Mouse (Mus musculus): Measurements from ENCODE around the gene Bcas3. TPM values are rescaled to one million over a fixed set of nuclear protein-coding genes. Genes with fewer than 3 reads are reported as not detected.

The Bcas3 gene
- total and polyA plus RNA-seq, 2 experiments from 2014 or later: 31.6 to 32.3 TPM

DNA sequence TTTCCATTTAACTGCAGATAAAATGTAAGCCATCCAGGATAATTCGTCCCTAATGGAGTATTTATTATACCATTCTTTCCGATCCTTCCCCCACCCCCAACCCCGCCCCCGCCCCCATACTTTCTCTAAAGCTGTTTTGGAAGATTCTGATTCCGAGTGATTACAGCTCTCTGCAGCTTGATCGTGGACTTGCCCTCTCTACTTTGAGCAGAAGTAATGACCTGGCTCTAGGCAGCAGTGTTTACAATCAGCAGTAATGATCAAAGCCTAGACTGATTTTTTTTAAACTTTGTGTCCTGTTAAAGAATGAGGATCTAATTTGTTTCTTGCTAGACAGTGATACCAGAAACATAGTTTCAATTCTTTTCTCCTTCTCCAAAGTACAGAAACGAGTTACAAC lies 314.2 kb downstream of the Bcas3 start:
- no peak overlapping the region for H3K4me2 ChIP-seq (ENCODE audit: low read depth, low read length)
- 65% methylated on average over 7 of the region's 7 CpGs for WGBS
- 0 out of 2 replicates have a peak, but pooled peaks cover 4% of the 10 kb centered on the region for H3K4me1 ChIP-seq (ENCODE audit: insufficient read depth, low read length)
- ATAC-seq (no peak), DNase-seq (ENCODE audit: low spot score) (no peak)
- H3K27ac ChIP-seq: no peak overlapping the region
- no peaks in the 10 kb centered on the region for H3K9me3 ChIP-seq (ENCODE audit: low read length)
- H3K4me3 ChIP-seq (ENCODE audit: low read length): no peak overlapping the region
- no peaks in the 10 kb centered on the region for H3K36me3 ChIP-seq (ENCODE audit: insufficient read depth, low read length)
- no peak for TF ChIP-seq CTCF (IDR thresholded peaks at IDR 0.05; ENCODE audit: low read depth)
- no peaks in the 10 kb centered on the region for H3K27me3 ChIP-seq (ENCODE audit: insufficient read depth, low read length)
- no peak overlapping the region for H3K9ac ChIP-seq (replicated peaks; ENCODE audit: low read length)

DNA sequence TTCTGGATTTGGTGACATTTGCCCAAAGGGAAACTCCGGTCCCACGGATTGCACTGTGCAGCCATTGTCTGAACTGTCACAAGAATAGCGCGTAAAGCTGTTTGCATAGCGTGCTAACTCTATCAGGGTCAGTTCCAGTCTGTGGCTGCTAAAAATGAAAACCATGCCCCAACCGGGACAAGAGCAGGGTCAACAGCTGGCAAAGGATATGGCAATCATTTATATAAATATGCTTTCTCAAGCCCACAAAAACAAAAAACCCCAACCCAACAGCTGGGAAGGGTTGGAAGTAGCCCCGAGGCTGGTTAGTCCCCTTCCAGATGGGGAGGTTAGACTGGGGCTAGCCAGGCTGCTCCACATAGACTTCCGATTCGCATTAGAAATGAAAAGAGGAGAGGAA lies 314.8 kb downstream of the Bcas3 start:
- H3K9me3 ChIP-seq (ENCODE audit: low read length): no peaks in the 10 kb centered on the region
- no peak for TF ChIP-seq CTCF (IDR thresholded peaks at IDR 0.05; ENCODE audit: low read depth)
- no peak for ATAC-seq
- DNase-seq (ENCODE audit: low spot score): no peak
- 44% methylated on average over 9 of the region's 9 CpGs for WGBS
- 0 out of 2 replicates have a peak, but pooled peaks cover 4% of the 10 kb centered on the region for H3K4me1 ChIP-seq (ENCODE audit: insufficient read depth, low read length)
- no peak overlapping the region for H3K4me3 ChIP-seq (ENCODE audit: low read length)
- no peaks in the 10 kb centered on the region for H3K27me3 ChIP-seq (ENCODE audit: insufficient read depth, low read length)
- H3K36me3 ChIP-seq (ENCODE audit: insufficient read depth, low read length): no peaks in the 10 kb centered on the region
- no peak overlapping the region for H3K9ac ChIP-seq (replicated peaks; ENCODE audit: low read length)
- H3K27ac ChIP-seq: no peak overlapping the region
- no peak overlapping the region for H3K4me2 ChIP-seq (ENCODE audit: low read depth, low read length)

DNA sequence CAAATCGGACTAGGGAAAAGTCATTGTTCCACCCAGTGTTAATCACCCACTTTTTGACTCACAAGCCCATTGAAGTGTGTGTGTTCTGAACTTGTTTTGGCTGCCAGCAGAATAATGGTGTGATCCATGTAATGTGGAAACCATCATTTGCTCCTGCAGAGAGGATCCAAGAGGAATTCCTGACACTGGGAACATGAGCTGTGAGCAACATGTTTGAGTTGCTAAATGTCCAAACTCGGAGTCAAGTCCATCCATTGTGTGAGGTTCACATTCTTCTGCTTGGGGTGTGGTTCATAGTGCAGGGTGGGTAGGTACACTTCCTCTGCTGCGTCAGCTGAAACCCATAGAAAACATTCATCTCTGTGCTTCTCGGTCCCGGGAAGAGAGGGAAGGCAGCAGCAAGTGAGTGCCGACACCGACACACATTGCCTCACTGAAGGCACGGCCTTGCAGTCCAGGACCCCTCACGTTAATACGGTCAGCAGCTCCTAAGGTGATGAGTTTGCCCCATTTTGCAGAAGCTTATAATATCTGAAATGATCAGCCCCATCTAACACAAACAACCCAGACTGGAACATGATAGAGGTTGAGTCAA lies 320.0 kb downstream of the Bcas3 start:
- Histone ChIP-seq H3K4me3 (ENCODE audit: low read length) (no peak overlapping the region), H3K4me1 (ENCODE audit: insufficient read depth, low read length) (0 out of 2 replicates have a peak, but pooled peaks cover 6% of the 10 kb centered on the region), H3K27me3 (ENCODE audit: insufficient read depth, low read length) (no peaks in the 10 kb centered on the region), H3K27ac (no peak overlapping the region), H3K4me2 (ENCODE audit: low read depth, low read length) (no peak overlapping the region), H3K36me3 (ENCODE audit: insufficient read depth, low read length) (no peaks in the 10 kb centered on the region), H3K9ac (replicated peaks; ENCODE audit: low read length) (no peak overlapping the region), H3K9me3 (ENCODE audit: low read length) (no peaks in the 10 kb centered on the region)
- no peak for TF ChIP-seq CTCF (IDR thresholded peaks at IDR 0.05; ENCODE audit: low read depth)
- DNase-seq (ENCODE audit: low spot score) (no peak), ATAC-seq (no peak)
- 85% methylated on average over 10 of the region's 10 CpGs for WGBS

DNA sequence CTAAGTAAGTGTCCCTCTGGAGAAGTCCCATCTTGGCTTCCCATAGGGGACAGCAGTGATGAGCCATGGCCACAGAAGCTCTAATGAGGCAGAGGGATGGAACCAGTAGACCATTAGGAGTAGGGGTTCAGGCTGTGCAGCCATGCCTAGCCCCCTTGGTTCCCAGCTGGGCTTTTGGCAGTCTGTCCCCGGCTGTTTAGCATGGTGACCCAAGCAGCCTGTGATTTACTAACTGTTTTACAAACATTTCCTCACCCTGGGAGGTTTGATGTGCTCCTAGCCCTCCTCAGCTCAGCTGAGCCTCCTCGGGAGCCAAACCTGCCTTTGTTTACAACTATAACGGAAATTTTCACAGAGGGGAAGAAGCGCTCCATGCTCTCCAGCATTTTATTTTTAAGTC lies 322.3 kb downstream of the Bcas3 start:
- H3K9me3 ChIP-seq (ENCODE audit: low read length): no peaks in the 10 kb centered on the region
- no peak overlapping the region for H3K9ac ChIP-seq (replicated peaks; ENCODE audit: low read length)
- DNase-seq (ENCODE audit: low spot score): no peak
- no peak overlapping the region for H3K27ac ChIP-seq
- no peak overlapping the region for H3K4me3 ChIP-seq (ENCODE audit: low read length)
- WGBS: 40% methylated on average over 4 of the region's 4 CpGs
- 0 out of 2 replicates have a peak, but pooled peaks cover 8% of the 10 kb centered on the region for H3K4me1 ChIP-seq (ENCODE audit: insufficient read depth, low read length)
- no peak for TF ChIP-seq CTCF (IDR thresholded peaks at IDR 0.05; ENCODE audit: low read depth)
- H3K27me3 ChIP-seq (ENCODE audit: insufficient read depth, low read length): no peaks in the 10 kb centered on the region
- H3K36me3 ChIP-seq (ENCODE audit: insufficient read depth, low read length): no peaks in the 10 kb centered on the region
- ATAC-seq: no peak
- no peak overlapping the region for H3K4me2 ChIP-seq (ENCODE audit: low read depth, low read length)

DNA sequence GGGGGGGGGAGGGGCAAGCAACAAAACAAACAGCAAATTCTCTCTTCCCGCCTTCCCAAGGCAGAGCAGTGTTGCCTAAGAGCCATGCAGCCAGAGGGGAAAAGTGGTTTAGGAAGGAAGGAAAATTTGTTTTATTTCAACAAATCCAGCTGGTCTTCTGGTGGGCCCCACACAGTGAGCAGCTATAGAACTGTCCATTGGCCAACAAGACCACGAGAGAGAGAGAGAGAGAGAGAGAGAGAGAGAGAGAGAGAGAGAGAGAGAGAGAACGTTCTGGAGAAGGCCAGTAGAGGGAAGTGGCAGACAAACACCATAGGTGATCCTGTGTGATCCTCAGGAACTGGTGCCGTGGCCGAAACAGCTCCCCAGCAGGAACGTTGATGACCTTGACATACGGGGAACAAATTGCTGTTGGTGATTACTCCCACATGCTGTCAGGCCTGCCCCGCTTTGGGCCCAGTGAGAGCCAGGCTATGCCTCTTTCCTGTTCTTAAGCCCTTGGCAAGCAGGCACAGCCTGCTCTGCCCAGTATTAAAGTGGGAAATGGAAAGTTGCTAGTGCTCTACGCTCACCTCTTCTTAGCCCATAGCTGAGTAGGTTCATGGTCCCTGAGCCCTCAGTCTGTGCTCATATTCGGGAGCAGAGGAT lies 323.5 kb downstream of the Bcas3 start:
- peak; percentile 5; the same call in 1 of the 2 replicates for TF ChIP-seq CTCF (IDR thresholded peaks at IDR 0.05; ENCODE audit: low read depth)
- DNase-seq (ENCODE audit: low spot score) (no peak), ATAC-seq (no peak)
- Histone ChIP-seq H3K4me1 (ENCODE audit: insufficient read depth, low read length) (0 out of 2 replicates have a peak, but pooled peaks cover 8% of the 10 kb centered on the region), H3K9me3 (ENCODE audit: low read length) (no peaks in the 10 kb centered on the region), H3K9ac (replicated peaks; ENCODE audit: low read length) (no peak overlapping the region), H3K4me3 (ENCODE audit: low read length) (no peak overlapping the region), H3K27ac (no peak overlapping the region), H3K36me3 (ENCODE audit: insufficient read depth, low read length) (no peaks in the 10 kb centered on the region), H3K27me3 (ENCODE audit: insufficient read depth, low read length) (no peaks in the 10 kb centered on the region), H3K4me2 (ENCODE audit: low read depth, low read length) (no peak overlapping the region)
- 59% methylated on average over 10 of the region's 10 CpGs for WGBS

DNA sequence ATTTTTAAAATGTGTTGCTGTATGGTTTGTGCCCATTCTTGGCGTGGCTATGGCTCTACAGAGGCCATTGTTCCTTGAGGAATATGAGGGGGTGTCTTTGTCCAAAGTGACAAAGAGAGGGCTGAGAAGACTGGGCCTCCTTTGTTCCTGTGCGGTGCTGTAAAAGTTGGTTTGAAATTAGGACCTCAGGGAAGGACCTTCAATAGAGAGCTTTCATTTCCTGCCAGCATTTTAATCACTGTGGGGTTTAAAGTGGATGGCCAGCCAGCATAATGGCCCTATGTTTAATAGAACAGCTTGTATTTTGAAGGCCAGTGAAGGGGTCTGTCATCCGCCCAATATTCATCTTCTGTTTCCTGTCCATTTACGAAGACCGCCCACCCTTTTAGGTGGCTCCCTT lies 325.7 kb downstream of the Bcas3 start:
- no peaks in the 10 kb centered on the region for H3K27me3 ChIP-seq (ENCODE audit: insufficient read depth, low read length)
- peak; percentile 58 for DNase-seq (ENCODE audit: low spot score)
- H3K9ac ChIP-seq (replicated peaks; ENCODE audit: low read length): no peak overlapping the region
- H3K9me3 ChIP-seq (ENCODE audit: low read length): no peaks in the 10 kb centered on the region
- H3K36me3 ChIP-seq (ENCODE audit: insufficient read depth, low read length): no peaks in the 10 kb centered on the region
- 36% methylated on average over 5 of the region's 5 CpGs for WGBS
- H3K27ac ChIP-seq: no peak overlapping the region
- ATAC-seq: peak; percentile 77
- no peak for TF ChIP-seq CTCF (IDR thresholded peaks at IDR 0.05; ENCODE audit: low read depth)
- no peak overlapping the region for H3K4me2 ChIP-seq (ENCODE audit: low read depth, low read length)
- H3K4me3 ChIP-seq (ENCODE audit: low read length): no peak overlapping the region
- peaks cover 12% of the 10 kb centered on the region; the same call in 1 of the 2 replicates for H3K4me1 ChIP-seq (ENCODE audit: insufficient read depth, low read length)
